In genomic region chr6:39257667-39258395, GRCm38 (mm10) we compare ENCODE assay signal across 8 mouse cellular contexts. TPM values are rescaled to one million over a fixed set of nuclear protein-coding genes. Genes with fewer than 3 reads are reported as not detected.
DNase-seq lines count a peak whose midpoint lies in the region; ATAC-seq lines count a peak whose summit lies in the region.

No protein-coding gene starts in this region.

- no peak overlapping the region for H3K27ac ChIP-seq in forebrain, embryonic 16.5 days (ENCODE audit: low read length)
- no peak overlapping the region for H3K27ac ChIP-seq in liver, embryonic 13.5 days

- H3K27me3 ChIP-seq in forebrain, embryonic 16.5 days (replicated peaks; ENCODE audit: control insufficient read depth, insufficient read depth, low read length): no peaks in the 10 kb centered on the region
- H3K27me3 ChIP-seq in liver, embryonic 13.5 days: peaks cover 56% of the 10 kb centered on the region

- peak overlapping the region; percentile 87 for H3K4me2 ChIP-seq in forebrain, embryonic 16.5 days (ENCODE audit: low read length)
- peak overlapping the region; percentile 66; the same call in 1 of the 2 replicates for H3K4me2 ChIP-seq in liver, embryonic 13.5 days

- no peaks in the 10 kb centered on the region for H3K36me3 ChIP-seq in forebrain, embryonic 16.5 days (ENCODE audit: control insufficient read depth, insufficient read depth)
- H3K36me3 ChIP-seq in liver, embryonic 13.5 days: no peaks in the 10 kb centered on the region

- no peaks in the 10 kb centered on the region for H3K9me3 ChIP-seq in forebrain, embryonic 16.5 days (ENCODE audit: control insufficient read depth, low read length)
- H3K9me3 ChIP-seq in liver, embryonic 13.5 days (replicated peaks): no peaks in the 10 kb centered on the region

- ATAC-seq in forebrain, embryonic 16.5 days: no peak
- no peak for ATAC-seq in liver, embryonic 13.5 days (ENCODE audit: low read depth)

- DNase-seq in embryo, embryonic 10.5 days (ENCODE audit: low spot score): peak; percentile 42
- no peak for DNase-seq in embryo, embryonic 11 days
- DNase-seq in B cell, adult 2 months: peak; percentile 31 to 33
- DNase-seq in liver, embryonic 13.5 days: no peak
- no peak for DNase-seq in left cerebral cortex, adult 18-20 months (ENCODE audit: low spot score in 2 of 2)
- DNase-seq in frontal cortex, adult 2 months (ENCODE audit: extremely low spot score in 1 of 2, low spot score in 1 of 2): no peak
- DNase-seq in left cerebral cortex, adult 8-10 months (ENCODE audit: low spot score in 2 of 2): no peak

- 49% methylated on average over 7 of the region's 7 CpGs for WGBS in forebrain, embryonic 16.5 days
- 42% methylated on average over 7 of the region's 7 CpGs for WGBS in liver, embryonic 13.5 days (ENCODE audit: insufficient replicate concordance)

- H3K9ac ChIP-seq in forebrain, embryonic 16.5 days (replicated peaks; ENCODE audit: low read depth, low read length): peak overlapping the region; percentile 56
- no peak overlapping the region for H3K9ac ChIP-seq in liver, embryonic 13.5 days

- peak overlapping the region; percentile 58; the same call in 1 of the 2 replicates for H3K4me3 ChIP-seq in forebrain, embryonic 16.5 days (replicated peaks; ENCODE audit: low read length)
- H3K4me3 ChIP-seq in liver, embryonic 13.5 days (replicated peaks): no peak overlapping the region

- peaks cover 17% of the 10 kb centered on the region for H3K4me1 ChIP-seq in forebrain, embryonic 16.5 days (replicated peaks; ENCODE audit: control insufficient read depth, insufficient read depth, low read length)
- H3K4me1 ChIP-seq in liver, embryonic 13.5 days (replicated peaks): peaks cover 9% of the 10 kb centered on the region; the same call in 1 of the 2 replicates

RNA-seq across cellular contexts. Expression of gene Kdm7a, which starts 51.2 kb away (rescaled TPM):
- polyA plus RNA-seq in forebrain, embryonic 16.5 days (2015; fragmentation: Nextera tagmentation; extraction: Ambion mirVana): 7.3 and 8.8 TPM in 2 replicates
- polyA plus RNA-seq in liver, embryonic 13.5 days (2015; fragmentation: Nextera tagmentation; extraction: Ambion mirVana): 9.1 and 11.6 TPM in 2 replicates
- 10 to 100 TPM; 40.2 to 47.6 TPM for total RNA-seq in left cerebral cortex, adult 18-20 months (2021)
- polyA plus RNA-seq in frontal cortex, adult 2 months (2012; rRNA removed): 13.2 and 13.3 TPM in 2 replicates
- total RNA-seq in left cerebral cortex, adult 8-10 months (2022): 10 to 100 TPM; 28.1 to 37.5 (median 29.3) TPM

Comparison
In these comparisons a context has a peak if more than half of its experiments do, and no peak if none do; other contexts are left out.
1. DNase-seq: peak in embryo, embryonic 10.5 days (single experiment) and B cell, adult 2 months (2 of 2); none in embryo, embryonic 11 days (single experiment), liver, embryonic 13.5 days (single experiment), left cerebral cortex, adult 18-20 months (0 of 2), frontal cortex, adult 2 months (0 of 2) and left cerebral cortex, adult 8-10 months (0 of 2).